Comparison of ENCODE assay signal across 22 mouse cellular contexts in the genomic region with DNA sequence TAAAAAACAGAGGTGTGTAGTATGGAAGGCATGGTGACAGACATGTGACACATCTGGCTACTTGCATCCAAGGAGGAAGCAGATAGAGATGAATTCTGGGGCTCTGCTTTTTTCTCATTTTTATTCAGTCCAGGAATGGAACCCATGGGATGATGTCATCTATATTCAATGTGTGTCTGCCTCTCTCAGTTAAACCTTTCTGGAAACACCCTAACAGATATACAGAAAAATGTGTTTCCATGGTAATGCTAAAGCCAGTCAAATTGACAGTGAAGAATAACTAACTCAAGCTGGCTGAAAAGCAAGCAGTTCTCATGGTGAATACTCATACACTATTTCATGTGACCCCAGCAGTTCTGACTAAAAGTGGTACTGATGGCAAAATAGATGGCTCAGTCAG.
DNase-seq lines count a peak whose midpoint lies in the region; ATAC-seq lines count a peak whose summit lies in the region.
"Had no signal": no experiment of that assay in that cellular context is flagged by ENCODE, and none has a peak within 500 bp of the region (broad histone marks: within the 10 kb centered on the region; RNA-seq: fewer than 3 reads in every experiment).

No protein-coding gene starts in this region.

- H3K9me3 ChIP-seq in forebrain, embryonic 16.5 days (ENCODE audit: control insufficient read depth, low read length): no peaks in the 10 kb centered on the region
- no peaks in the 10 kb centered on the region for H3K9me3 ChIP-seq in forebrain, embryonic 14.5 days (replicated peaks; ENCODE audit: control insufficient read depth, low read length)
- H3K9me3 ChIP-seq in hindbrain, embryonic 16.5 days (ENCODE audit: control insufficient read depth, low read length): no peaks in the 10 kb centered on the region
- H3K9me3 ChIP-seq in hindbrain, embryonic 10.5 days: no peaks in the 10 kb centered on the region
- H3K9me3 ChIP-seq in midbrain, embryonic 16.5 days (replicated peaks; ENCODE audit: control insufficient read depth, low read length, poor library complexity, severe bottlenecking): no peaks in the 10 kb centered on the region
- no peaks in the 10 kb centered on the region for H3K9me3 ChIP-seq in midbrain, embryonic 10.5 days (replicated peaks)
- H3K9me3 ChIP-seq: embryonic facial prominence, embryonic 13.5 days; forebrain, embryonic 13.5 days; heart, embryonic 13.5 days; hindbrain, embryonic 15.5 days had no signal

- H3K27me3 ChIP-seq in forebrain, embryonic 16.5 days (replicated peaks; ENCODE audit: control insufficient read depth, insufficient read depth, low read length): no peaks in the 10 kb centered on the region
- H3K27me3 ChIP-seq in forebrain, embryonic 14.5 days (replicated peaks; ENCODE audit: control insufficient read depth, insufficient read depth, low read length): no peaks in the 10 kb centered on the region
- H3K27me3 ChIP-seq in hindbrain, embryonic 16.5 days (replicated peaks; ENCODE audit: control insufficient read depth, insufficient read depth, low read length): no peaks in the 10 kb centered on the region
- H3K27me3 ChIP-seq in hindbrain, embryonic 10.5 days (ENCODE audit: insufficient read depth, poor library complexity, severe bottlenecking): no peaks in the 10 kb centered on the region
- no peaks in the 10 kb centered on the region for H3K27me3 ChIP-seq in midbrain, embryonic 16.5 days (ENCODE audit: control insufficient read depth, insufficient read depth, low read depth, low read length)
- H3K27me3 ChIP-seq in midbrain, embryonic 10.5 days (ENCODE audit: low read depth, poor library complexity, severe bottlenecking): no peaks in the 10 kb centered on the region
- H3K27me3 ChIP-seq: embryonic facial prominence, embryonic 13.5 days; forebrain, embryonic 13.5 days; heart, embryonic 13.5 days; hindbrain, embryonic 15.5 days had no signal

- no peak overlapping the region for H3K27ac ChIP-seq in forebrain, embryonic 16.5 days (ENCODE audit: low read length)
- H3K27ac ChIP-seq in forebrain, embryonic 14.5 days (ENCODE audit: low read depth, low read length): no peak overlapping the region
- H3K27ac ChIP-seq in hindbrain, embryonic 16.5 days (ENCODE audit: low read depth, low read length): no peak overlapping the region
- no peak overlapping the region for H3K27ac ChIP-seq in hindbrain, embryonic 10.5 days
- no peak overlapping the region for H3K27ac ChIP-seq in midbrain, embryonic 16.5 days (ENCODE audit: low read length)
- H3K27ac ChIP-seq in midbrain, embryonic 10.5 days (replicated peaks): no peak overlapping the region
- H3K27ac ChIP-seq: embryonic facial prominence, embryonic 13.5 days; forebrain, embryonic 13.5 days; gastrocnemius, adult 2 months; heart, embryonic 13.5 days; hindbrain, embryonic 15.5 days had no signal

- H3K9ac ChIP-seq in forebrain, embryonic 16.5 days (replicated peaks; ENCODE audit: low read depth, low read length): no peak overlapping the region
- H3K9ac ChIP-seq in forebrain, embryonic 14.5 days (ENCODE audit: low read length): no peak overlapping the region
- no peak overlapping the region for H3K9ac ChIP-seq in hindbrain, embryonic 16.5 days (ENCODE audit: low read depth, low read length)
- no peak overlapping the region for H3K9ac ChIP-seq in midbrain, embryonic 16.5 days (ENCODE audit: low read depth, low read length)
- H3K9ac ChIP-seq: embryonic facial prominence, embryonic 13.5 days; forebrain, embryonic 13.5 days; heart, embryonic 13.5 days; hindbrain, embryonic 15.5 days had no signal

- H3K4me1 ChIP-seq in forebrain, embryonic 16.5 days (replicated peaks; ENCODE audit: control insufficient read depth, insufficient read depth, low read length): no peaks in the 10 kb centered on the region
- no peaks in the 10 kb centered on the region for H3K4me1 ChIP-seq in forebrain, embryonic 14.5 days (ENCODE audit: control insufficient read depth, insufficient read depth, low read length)
- H3K4me1 ChIP-seq in hindbrain, embryonic 16.5 days (ENCODE audit: control insufficient read depth, insufficient read depth, low read depth, low read length): no peaks in the 10 kb centered on the region
- H3K4me1 ChIP-seq in hindbrain, embryonic 10.5 days (replicated peaks): no peaks in the 10 kb centered on the region
- no peaks in the 10 kb centered on the region for H3K4me1 ChIP-seq in midbrain, embryonic 16.5 days (ENCODE audit: control insufficient read depth, insufficient read depth, low read length)
- H3K4me1 ChIP-seq in midbrain, embryonic 10.5 days: no peaks in the 10 kb centered on the region
- H3K4me1 ChIP-seq: embryonic facial prominence, embryonic 13.5 days; forebrain, embryonic 13.5 days; heart, embryonic 13.5 days; hindbrain, embryonic 15.5 days had no signal

- no peak overlapping the region for H3K4me2 ChIP-seq in forebrain, embryonic 16.5 days (ENCODE audit: low read length)
- no peak overlapping the region for H3K4me2 ChIP-seq in forebrain, embryonic 14.5 days (ENCODE audit: low read length)
- no peak overlapping the region for H3K4me2 ChIP-seq in hindbrain, embryonic 16.5 days (ENCODE audit: low read length)
- H3K4me2 ChIP-seq in midbrain, embryonic 16.5 days (ENCODE audit: low read length): no peak overlapping the region
- H3K4me2 ChIP-seq: embryonic facial prominence, embryonic 13.5 days; forebrain, embryonic 13.5 days; heart, embryonic 13.5 days; hindbrain, embryonic 15.5 days had no signal

- no peaks in the 10 kb centered on the region for H3K36me3 ChIP-seq in forebrain, embryonic 16.5 days (ENCODE audit: control insufficient read depth, insufficient read depth)
- H3K36me3 ChIP-seq in forebrain, embryonic 14.5 days (ENCODE audit: control insufficient read depth, insufficient read depth, low read length): no peaks in the 10 kb centered on the region
- H3K36me3 ChIP-seq in hindbrain, embryonic 16.5 days (ENCODE audit: control insufficient read depth, insufficient read depth, low read length): no peaks in the 10 kb centered on the region
- no peaks in the 10 kb centered on the region for H3K36me3 ChIP-seq in hindbrain, embryonic 10.5 days
- H3K36me3 ChIP-seq in midbrain, embryonic 16.5 days (ENCODE audit: control insufficient read depth, insufficient read depth, low read length): no peaks in the 10 kb centered on the region
- no peaks in the 10 kb centered on the region for H3K36me3 ChIP-seq in midbrain, embryonic 10.5 days
- H3K36me3 ChIP-seq: embryonic facial prominence, embryonic 13.5 days; G1E; heart, embryonic 13.5 days; hindbrain, embryonic 15.5 days had no signal

- peak; percentile 57; the same call in 1 of the 2 replicates for ATAC-seq in forebrain, embryonic 16.5 days
- ATAC-seq in forebrain, embryonic 14.5 days: no peak
- 0 out of 2 replicates have a peak, but pooled peaks have one; percentile 27 for ATAC-seq in hindbrain, embryonic 16.5 days
- peak; percentile 91 for ATAC-seq in midbrain, embryonic 16.5 days
- ATAC-seq: CD4-positive, CD25-positive, alpha-beta regulatory T cell, adult 4 months; forebrain, embryonic 13.5 days had no signal

- DNase-seq in forebrain, embryonic 14.5 days (ENCODE audit: low spot score): no peak
- DNase-seq in hindbrain, embryonic 10.5 days (ENCODE audit: low spot score): no peak
- no peak for DNase-seq in midbrain, embryonic 10.5 days (ENCODE audit: low spot score)
- no peak for DNase-seq in heart, postnatal 4 days
- DNase-seq: adrenal gland, adult 8-10 months; adrenal gland, postnatal 36 days; B cell, adult 2 months; cerebellum, adult 18-20 months; cerebellum, adult 9-11 months; cerebellum, postnatal 36 days; gastrocnemius, adult 2 months; gastrocnemius, postnatal 25 days; kidney, adult 11 months had no signal

- no peak overlapping the region for H3K4me3 ChIP-seq in forebrain, embryonic 16.5 days (replicated peaks; ENCODE audit: low read length)
- H3K4me3 ChIP-seq in forebrain, embryonic 14.5 days (ENCODE audit: low read depth, low read length): no peak overlapping the region
- H3K4me3 ChIP-seq in hindbrain, embryonic 16.5 days (ENCODE audit: low read length): no peak overlapping the region
- H3K4me3 ChIP-seq in hindbrain, embryonic 10.5 days: no peak overlapping the region
- no peak overlapping the region for H3K4me3 ChIP-seq in midbrain, embryonic 16.5 days (ENCODE audit: low read depth, low read length)
- H3K4me3 ChIP-seq in midbrain, embryonic 10.5 days: no peak overlapping the region
- H3K4me3 ChIP-seq: embryonic facial prominence, embryonic 13.5 days; forebrain, embryonic 13.5 days; gastrocnemius, adult 2 months; heart, embryonic 13.5 days; hindbrain, embryonic 15.5 days had no signal
